Mouse (Mus musculus): Measurements from ENCODE around the gene Igfbp5. TPM values are rescaled to one million over a fixed set of nuclear protein-coding genes. Genes with fewer than 3 reads are reported as not detected.

The Igfbp5 gene
- polyA plus RNA-seq, 1 experiment from 2014 or later: 87.4 TPM

GRCm38 (mm10) chr1:72865900-72866299 lies 8.8 kb downstream of the Igfbp5 start:
- DNase-seq (ENCODE audit: low spot score): peak; percentile 86
- H3K36me3 ChIP-seq (replicated peaks): peaks cover 55% of the 10 kb centered on the region
- 20% methylated on average over 6 of the region's 6 CpGs for WGBS
- no peak overlapping the region for H3K27ac ChIP-seq (replicated peaks)
- H3K9me3 ChIP-seq: no peaks in the 10 kb centered on the region
- peaks cover 38% of the 10 kb centered on the region for H3K4me1 ChIP-seq
- H3K4me3 ChIP-seq: no peak overlapping the region
- H3K27me3 ChIP-seq (replicated peaks; ENCODE audit: low read depth, poor library complexity, severe bottlenecking): peaks cover 15% of the 10 kb centered on the region

- no peak overlapping the region; the same call in 1 of the 2 replicates for H3K27ac ChIP-seq (replicated peaks)
- no peaks in the 10 kb centered on the region for H3K9me3 ChIP-seq
- no peak for DNase-seq (ENCODE audit: low spot score)
- peaks cover 22% of the 10 kb centered on the region for H3K4me1 ChIP-seq
- H3K4me3 ChIP-seq: no peak overlapping the region
- WGBS: 81% methylated on average over 3 of the region's 3 CpGs
- H3K36me3 ChIP-seq (replicated peaks): peaks cover 70% of the 10 kb centered on the region
- H3K27me3 ChIP-seq (replicated peaks; ENCODE audit: low read depth, poor library complexity, severe bottlenecking): peaks cover 10% of the 10 kb centered on the region; the same call in 1 of the 2 replicates
These were observed 10.4 kb downstream of the Igfbp5 start for GRCm38 (mm10) chr1:72864272-72864671.

GRCm38 (mm10) chr1:72863692-72864091 lies 11.0 kb downstream of the Igfbp5 start:
- DNase-seq (ENCODE audit: low spot score): no peak
- Histone ChIP-seq H3K27me3 (replicated peaks; ENCODE audit: low read depth, poor library complexity, severe bottlenecking) (0 out of 2 replicates have a peak, but pooled peaks cover 4% of the 10 kb centered on the region), H3K27ac (replicated peaks) (no peak overlapping the region), H3K4me3 (no peak overlapping the region), H3K36me3 (replicated peaks) (peaks cover 74% of the 10 kb centered on the region), H3K9me3 (no peaks in the 10 kb centered on the region), H3K4me1 (peaks cover 20% of the 10 kb centered on the region)
- WGBS: 87% methylated on average over 8 of the region's 8 CpGs

- H3K4me3 ChIP-seq: no peak overlapping the region
- peaks cover 75% of the 10 kb centered on the region for H3K36me3 ChIP-seq (replicated peaks)
- H3K27ac ChIP-seq (replicated peaks): no peak overlapping the region
- WGBS: 91% methylated on average over 21 of the region's 21 CpGs
- DNase-seq (ENCODE audit: low spot score): no peak
- no peaks in the 10 kb centered on the region for H3K9me3 ChIP-seq
- peaks cover 14% of the 10 kb centered on the region for H3K4me1 ChIP-seq
- no peaks in the 10 kb centered on the region for H3K27me3 ChIP-seq (replicated peaks; ENCODE audit: low read depth, poor library complexity, severe bottlenecking)
These were observed 12.4 kb downstream of the Igfbp5 start for GRCm38 (mm10) chr1:72862248-72862647.

- DNase-seq (ENCODE audit: low spot score): no peak
- Histone ChIP-seq H3K27ac (replicated peaks) (no peak overlapping the region), H3K27me3 (replicated peaks; ENCODE audit: low read depth, poor library complexity, severe bottlenecking) (no peaks in the 10 kb centered on the region), H3K4me3 (no peak overlapping the region), H3K36me3 (replicated peaks) (peaks cover 75% of the 10 kb centered on the region), H3K9me3 (no peaks in the 10 kb centered on the region), H3K4me1 (peaks cover 14% of the 10 kb centered on the region)
- WGBS: 74% methylated on average over 2 of the region's 2 CpGs
These were observed 13.0 kb downstream of the Igfbp5 start for GRCm38 (mm10) chr1:72861702-72862101.

GRCm38 (mm10) chr1:72860502-72860901 lies 14.2 kb downstream of the Igfbp5 start:
- peaks cover 70% of the 10 kb centered on the region for H3K36me3 ChIP-seq (replicated peaks)
- no peak overlapping the region for H3K4me3 ChIP-seq
- no peaks in the 10 kb centered on the region for H3K27me3 ChIP-seq (replicated peaks; ENCODE audit: low read depth, poor library complexity, severe bottlenecking)
- H3K27ac ChIP-seq (replicated peaks): no peak overlapping the region
- peaks cover 5% of the 10 kb centered on the region; the same call in 1 of the 2 replicates for H3K4me1 ChIP-seq
- 87% methylated on average over 2 of the region's 2 CpGs for WGBS
- H3K9me3 ChIP-seq: no peaks in the 10 kb centered on the region
- no peak for DNase-seq (ENCODE audit: low spot score)

GRCm38 (mm10) chr1:72859963-72860362 lies 14.7 kb downstream of the Igfbp5 start:
- H3K36me3 ChIP-seq (replicated peaks): peaks cover 66% of the 10 kb centered on the region
- no peak overlapping the region for H3K4me3 ChIP-seq
- 0 out of 2 replicates have a peak, but pooled peaks cover 4% of the 10 kb centered on the region for H3K4me1 ChIP-seq
- DNase-seq (ENCODE audit: low spot score): no peak
- no peak overlapping the region for H3K27ac ChIP-seq (replicated peaks)
- H3K9me3 ChIP-seq: no peaks in the 10 kb centered on the region
- no peaks in the 10 kb centered on the region for H3K27me3 ChIP-seq (replicated peaks; ENCODE audit: low read depth, poor library complexity, severe bottlenecking)
- 92% methylated on average over 9 of the region's 9 CpGs for WGBS

GRCm38 (mm10) chr1:72858874-72859273 lies 15.8 kb downstream of the Igfbp5 start:
- 78% methylated on average over 5 of the region's 5 CpGs for WGBS

GRCm38 (mm10) chr1:72858286-72858685 lies 16.4 kb downstream of the Igfbp5 start:
- 87% methylated on average over 9 of the region's 9 CpGs for WGBS
- no peak for DNase-seq (ENCODE audit: low spot score)
- Histone ChIP-seq H3K36me3 (replicated peaks) (peaks cover 52% of the 10 kb centered on the region), H3K27me3 (replicated peaks; ENCODE audit: low read depth, poor library complexity, severe bottlenecking) (no peaks in the 10 kb centered on the region), H3K4me1 (peaks cover 16% of the 10 kb centered on the region), H3K4me3 (no peak overlapping the region), H3K9me3 (no peaks in the 10 kb centered on the region), H3K27ac (replicated peaks) (no peak overlapping the region)

More at GRCm38 (mm10) chr1:72858874-72859273, 15.8 kb downstream of the Igfbp5 start:
- Histone ChIP-seq H3K27me3 (replicated peaks; ENCODE audit: low read depth, poor library complexity, severe bottlenecking) (no peaks in the 10 kb centered on the region), H3K4me3 (no peak overlapping the region), H3K9me3 (no peaks in the 10 kb centered on the region), H3K36me3 (replicated peaks) (peaks cover 57% of the 10 kb centered on the region), H3K27ac (replicated peaks) (0 out of 2 replicates have a peak overlapping the region, but pooled peaks have one; percentile 40), H3K4me1 (peaks cover 13% of the 10 kb centered on the region)
- no peak for DNase-seq (ENCODE audit: low spot score)

GRCm38 (mm10) chr1:72857631-72858030 lies 17.1 kb downstream of the Igfbp5 start:
- H3K36me3 ChIP-seq (replicated peaks): peaks cover 52% of the 10 kb centered on the region
- H3K4me3 ChIP-seq: no peak overlapping the region

GRCm38 (mm10) chr1:72857142-72857541 lies 17.5 kb downstream of the Igfbp5 start:
- WGBS: 85% methylated on average over 7 of the region's 7 CpGs
- DNase-seq (ENCODE audit: low spot score): no peak
- Histone ChIP-seq H3K27ac (replicated peaks) (no peak overlapping the region), H3K27me3 (replicated peaks; ENCODE audit: low read depth, poor library complexity, severe bottlenecking) (no peaks in the 10 kb centered on the region), H3K36me3 (replicated peaks) (peaks cover 52% of the 10 kb centered on the region), H3K4me1 (peaks cover 16% of the 10 kb centered on the region), H3K4me3 (no peak overlapping the region), H3K9me3 (no peaks in the 10 kb centered on the region)

More at GRCm38 (mm10) chr1:72857631-72858030, 17.1 kb downstream of the Igfbp5 start:
- 79% methylated on average over 5 of the region's 5 CpGs for WGBS
- Histone ChIP-seq H3K9me3 (no peaks in the 10 kb centered on the region), H3K27me3 (replicated peaks; ENCODE audit: low read depth, poor library complexity, severe bottlenecking) (no peaks in the 10 kb centered on the region), H3K27ac (replicated peaks) (no peak overlapping the region; the same call in 1 of the 2 replicates), H3K4me1 (peaks cover 16% of the 10 kb centered on the region)
- DNase-seq (ENCODE audit: low spot score): no peak

- DNase-seq (ENCODE audit: low spot score): no peak
- Histone ChIP-seq H3K27me3 (replicated peaks; ENCODE audit: low read depth, poor library complexity, severe bottlenecking) (no peaks in the 10 kb centered on the region), H3K36me3 (replicated peaks) (peaks cover 52% of the 10 kb centered on the region), H3K9me3 (no peaks in the 10 kb centered on the region), H3K4me1 (peaks cover 16% of the 10 kb centered on the region), H3K4me3 (no peak overlapping the region), H3K27ac (replicated peaks) (no peak overlapping the region)
- 86% methylated on average over 19 of the region's 19 CpGs for WGBS
These were observed 18.3 kb downstream of the Igfbp5 start for GRCm38 (mm10) chr1:72856209-72856909.

GRCm38 (mm10) chr1:72855729-72856128 lies 19.0 kb downstream of the Igfbp5 start:
- no peak overlapping the region for H3K27ac ChIP-seq (replicated peaks)
- H3K4me3 ChIP-seq: no peak overlapping the region
- H3K27me3 ChIP-seq (replicated peaks; ENCODE audit: low read depth, poor library complexity, severe bottlenecking): no peaks in the 10 kb centered on the region
- peaks cover 16% of the 10 kb centered on the region for H3K4me1 ChIP-seq
- no peak for DNase-seq (ENCODE audit: low spot score)
- H3K36me3 ChIP-seq (replicated peaks): peaks cover 52% of the 10 kb centered on the region
- WGBS: 88% methylated on average over 10 of the region's 10 CpGs
- H3K9me3 ChIP-seq: no peaks in the 10 kb centered on the region
